Mouse (Mus musculus): ENCODE measurements around the gene Cenpm.

Gene Cenpm

DNA sequence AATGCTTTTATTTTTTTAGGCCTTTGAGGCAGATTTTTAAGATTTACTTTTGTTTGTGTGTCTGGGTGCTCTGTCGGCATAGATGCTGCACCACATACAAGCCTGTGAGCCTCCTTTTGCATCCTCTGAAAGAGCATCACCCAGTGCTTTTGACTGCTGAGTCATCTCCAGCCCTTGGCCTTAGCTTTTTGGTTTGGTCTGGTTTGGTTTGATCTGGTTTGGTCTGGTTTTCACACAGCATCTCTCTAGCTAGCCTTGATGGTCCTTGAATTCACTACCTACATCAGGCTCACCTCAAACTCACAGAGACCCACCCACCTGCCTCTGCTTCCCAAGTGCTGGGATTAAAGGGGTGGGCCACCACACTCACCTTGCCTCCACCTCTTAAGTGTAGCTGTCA is 56.6 kb downstream of the Cenpm start:
- no peak for DNase-seq

DNA sequence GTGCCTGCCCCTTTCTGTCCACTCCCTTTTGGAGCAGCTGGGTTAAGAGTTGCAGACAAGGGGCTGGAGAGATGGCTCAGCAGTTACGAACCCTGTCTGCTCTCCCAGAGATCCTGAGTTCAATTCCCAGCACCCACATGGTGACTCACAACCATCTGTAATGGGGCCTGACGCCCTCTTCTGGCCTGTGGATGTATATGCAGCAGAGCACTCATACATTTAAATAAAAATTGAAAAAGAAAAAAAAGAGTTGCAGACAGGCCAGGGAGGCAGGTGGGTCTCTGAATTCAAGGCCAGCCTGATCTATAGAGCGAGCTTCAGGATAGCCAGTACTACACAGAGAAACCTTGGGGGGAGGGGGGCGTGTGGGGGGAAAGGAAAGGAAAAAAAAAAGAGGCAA is 57.1 kb downstream of the Cenpm start:
- no peak for DNase-seq

DNA sequence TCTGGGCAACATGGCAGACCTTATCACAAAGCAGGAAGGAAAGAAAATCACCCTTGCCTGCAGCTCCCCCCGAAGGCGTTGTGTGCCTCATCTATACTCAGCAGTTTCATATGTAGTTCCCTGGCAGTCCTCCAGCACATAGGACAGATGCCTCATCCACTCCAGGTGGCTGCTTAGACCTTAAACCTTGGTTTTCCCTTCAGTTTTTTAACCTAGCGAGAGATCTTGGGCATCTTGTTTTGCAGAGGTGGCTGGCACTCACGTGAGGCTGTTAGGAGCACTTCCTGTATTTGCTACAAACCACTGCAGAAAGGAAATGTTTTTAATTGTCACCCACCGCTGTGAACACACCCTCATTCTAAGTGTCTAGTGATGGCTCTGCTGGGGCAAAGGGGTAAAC is 57.6 kb downstream of the Cenpm start:
- no peak for DNase-seq

DNA sequence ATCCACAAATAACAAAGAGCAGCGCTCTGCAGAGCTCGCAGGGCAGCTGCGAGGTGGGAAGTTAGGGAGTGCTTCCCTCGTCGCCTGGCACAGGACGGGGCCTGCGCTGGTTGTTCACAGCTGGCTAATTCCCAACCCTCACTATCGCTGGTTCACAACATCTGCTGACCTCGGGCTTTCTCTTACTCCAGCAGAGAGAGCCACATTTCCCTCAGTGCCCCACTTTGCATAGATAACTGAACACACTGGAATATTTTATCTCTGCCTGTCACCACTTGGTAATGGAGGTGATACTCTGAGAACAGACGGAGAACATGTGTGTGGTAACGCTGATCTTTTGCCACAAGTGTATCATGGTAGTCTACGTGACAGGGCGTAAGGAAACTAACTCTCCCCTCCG is 58.4 kb downstream of the Cenpm start:
- DNase-seq: no peak

DNA sequence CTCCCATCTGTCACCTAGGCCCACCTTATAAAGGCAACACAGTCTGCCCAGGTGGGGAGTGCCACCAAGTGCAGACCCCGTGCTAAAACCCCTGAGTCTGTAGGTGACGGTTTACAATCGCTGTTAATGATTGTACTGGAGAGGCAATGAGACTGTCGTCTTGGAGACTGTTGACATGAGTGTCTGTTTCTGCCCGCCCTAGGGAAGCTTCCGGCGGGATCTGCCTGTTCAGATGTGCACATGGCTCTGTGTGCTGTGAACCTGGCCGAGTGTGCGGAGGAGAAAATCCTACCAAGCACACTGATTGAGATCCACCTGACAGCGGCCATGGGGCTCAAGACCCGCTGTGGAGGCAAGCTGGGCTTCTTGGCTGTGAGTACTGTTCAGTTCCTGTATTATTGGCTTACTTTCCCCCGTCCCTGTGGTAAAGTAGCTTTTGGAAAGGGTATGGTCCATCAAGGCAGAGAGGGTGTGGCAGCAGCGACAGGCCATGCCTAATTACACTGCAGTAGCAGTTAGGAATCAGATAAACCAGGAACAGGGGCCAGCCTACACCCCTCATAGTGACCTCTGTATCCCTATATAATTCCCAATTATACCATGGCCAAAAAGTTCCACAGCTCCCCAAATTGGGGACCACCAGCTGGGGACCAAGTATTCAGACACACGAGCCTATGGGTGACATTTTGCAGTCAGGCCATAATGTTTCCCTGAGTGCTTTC is 59.3 kb downstream of the Cenpm start:
- no peak for DNase-seq

DNA sequence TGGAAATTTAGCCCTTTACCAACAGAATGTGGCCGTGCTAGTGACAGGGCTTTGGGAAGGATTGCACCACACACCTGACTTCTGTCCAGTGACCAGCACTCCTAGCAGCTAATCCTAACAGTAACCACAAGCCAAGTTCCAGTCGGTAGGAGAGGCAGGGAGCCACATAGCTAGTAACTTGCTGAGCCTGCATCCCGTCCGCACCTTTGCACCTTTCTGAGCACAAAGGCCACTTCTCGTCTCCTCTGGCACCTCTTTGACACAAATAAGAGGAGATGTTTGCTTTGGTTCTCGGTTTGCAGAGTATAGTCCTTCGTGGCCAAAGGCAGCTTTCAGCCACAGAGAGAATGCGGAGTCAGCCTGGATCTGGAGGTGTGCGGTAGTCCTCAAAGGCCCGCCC is 59.9 kb downstream of the Cenpm start:
- DNase-seq: peak in 1 of 2 experiments; percentile 42

DNA sequence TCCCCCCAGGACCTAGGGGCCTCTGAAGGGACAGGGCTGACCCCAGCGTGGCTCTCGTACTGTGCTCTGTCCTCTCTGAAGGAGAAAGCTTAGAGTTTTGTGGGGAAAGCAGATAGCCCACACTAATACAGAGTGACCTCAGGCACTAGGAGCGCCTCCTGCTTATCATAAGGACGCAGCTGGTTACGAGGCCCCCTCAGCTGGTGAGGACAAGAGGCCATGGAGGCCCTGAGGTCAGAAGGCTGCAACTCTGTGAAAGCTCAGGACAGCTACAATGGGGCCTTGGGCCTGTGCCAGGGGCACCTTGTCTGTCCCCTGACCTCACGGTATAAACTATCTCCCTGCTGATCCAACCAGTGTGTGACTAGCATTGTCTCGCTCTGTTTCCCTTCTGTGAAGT is 60.4 kb downstream of the Cenpm start:
- DNase-seq: no peak
